Mouse (Mus musculus) right cerebral cortex, postnatal 25 days (tissue): ENCODE results near the gene Caprin2.
"Not testable (repeated sequence)": the region's sequence is repeated elsewhere in the genome, so short reads cannot be mapped to it uniquely, and the experiment has no call there.

Experiments used
- DNase-seq: peaks from one replicate; pipeline ENCODE4 v3.0.0; 2022

The Caprin2 gene

DNA sequence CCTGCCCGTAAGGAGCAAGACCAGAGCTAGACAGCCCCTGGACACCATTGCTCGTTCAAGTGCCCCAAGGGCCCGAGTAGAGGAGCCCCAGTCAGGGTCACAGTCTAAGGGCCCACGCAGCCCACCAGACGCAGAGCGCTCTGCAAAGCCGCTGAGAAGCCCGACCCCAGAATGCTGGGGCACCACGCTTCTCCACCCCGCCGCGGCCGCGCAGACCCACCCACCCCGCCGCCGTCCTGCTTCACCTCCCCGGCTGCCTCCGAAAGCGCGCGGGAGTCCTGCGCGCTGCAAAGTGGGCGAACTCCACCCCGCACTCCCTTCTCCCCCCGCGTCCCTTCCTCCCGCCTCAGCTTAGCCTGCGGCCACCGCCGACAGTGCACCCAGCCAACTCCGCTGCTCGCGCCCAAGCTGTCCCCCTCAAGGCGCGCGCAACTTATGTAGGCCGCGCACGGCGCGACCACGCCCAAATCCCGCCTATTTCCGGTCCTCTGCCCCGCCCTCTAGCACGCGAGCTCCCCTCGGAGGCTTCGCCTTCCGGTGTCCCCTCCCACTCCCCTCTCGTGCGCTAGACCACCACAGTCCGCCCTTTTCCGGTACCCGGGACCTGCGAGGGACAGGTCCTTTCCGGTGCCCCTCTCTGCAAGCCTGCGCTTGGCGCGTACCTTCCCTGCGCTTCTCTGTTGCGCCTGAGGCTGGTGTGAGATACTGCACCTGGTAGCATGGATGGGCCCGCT lies at the start of gene Caprin2:
TSS of gene Caprin2 (minus strand) at position 465 of the 734 bp plus-strand sequence.
- DNase-seq = peak; percentile 91

DNA sequence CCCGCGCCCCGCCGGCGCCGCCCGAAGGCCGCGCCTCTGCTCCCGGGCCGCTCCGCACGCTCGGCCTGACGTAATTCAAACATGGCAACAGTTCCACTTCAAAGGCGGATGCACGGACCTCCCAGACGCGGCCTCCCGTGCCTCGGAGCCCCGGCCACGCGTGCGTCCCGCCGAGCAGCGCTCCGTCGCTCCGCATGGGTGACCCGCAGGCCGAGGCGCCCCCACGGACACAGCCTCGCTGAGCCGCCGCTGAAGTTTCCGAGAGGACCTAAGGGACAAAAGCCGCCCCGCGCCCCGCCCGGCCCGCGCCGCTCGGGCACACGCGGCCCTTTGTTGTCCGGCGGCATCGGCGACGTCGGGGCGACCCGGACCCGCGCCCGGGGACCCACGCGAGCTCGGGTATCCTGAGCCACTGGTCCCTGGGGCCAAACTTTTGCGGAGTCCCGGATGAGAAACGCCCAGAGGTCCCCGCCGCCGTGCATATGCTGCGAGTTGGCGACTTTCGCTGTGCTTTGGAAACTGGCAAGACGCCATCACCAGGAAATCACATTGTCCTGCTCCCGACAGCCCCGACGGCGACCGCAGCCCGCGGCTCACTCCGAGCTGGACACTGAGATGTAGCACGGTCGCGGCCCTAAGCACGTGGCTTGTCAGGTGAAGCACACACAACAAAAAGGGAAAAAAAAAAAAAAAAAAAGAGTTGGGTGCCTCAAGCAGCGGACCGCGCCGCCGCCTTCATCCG lies 48.9 kb upstream of the Caprin2 start:
- peak; percentile 11 for DNase-seq

DNA sequence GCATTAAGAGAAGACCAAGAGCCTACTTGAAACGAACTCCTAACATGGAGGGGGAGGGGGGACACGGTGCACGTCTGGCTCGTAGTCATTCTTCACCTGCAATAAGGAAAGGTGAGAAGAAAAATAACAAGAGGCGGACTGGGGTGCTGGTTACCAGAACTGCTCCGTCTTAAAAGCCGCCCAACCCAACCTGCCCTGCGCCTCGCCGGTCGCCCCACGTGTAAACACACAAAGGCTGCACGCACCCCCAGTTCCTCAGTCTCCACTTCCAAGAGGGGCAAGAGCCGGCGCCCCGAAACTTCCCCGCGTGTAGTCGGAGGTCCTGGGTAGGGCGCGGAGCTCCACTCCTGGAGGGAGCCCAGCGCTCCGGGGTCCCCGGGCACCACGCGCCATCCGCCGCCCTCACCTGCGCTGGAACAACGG lies 48.3 kb upstream of the Caprin2 start:
- DNase-seq = no peak

DNA sequence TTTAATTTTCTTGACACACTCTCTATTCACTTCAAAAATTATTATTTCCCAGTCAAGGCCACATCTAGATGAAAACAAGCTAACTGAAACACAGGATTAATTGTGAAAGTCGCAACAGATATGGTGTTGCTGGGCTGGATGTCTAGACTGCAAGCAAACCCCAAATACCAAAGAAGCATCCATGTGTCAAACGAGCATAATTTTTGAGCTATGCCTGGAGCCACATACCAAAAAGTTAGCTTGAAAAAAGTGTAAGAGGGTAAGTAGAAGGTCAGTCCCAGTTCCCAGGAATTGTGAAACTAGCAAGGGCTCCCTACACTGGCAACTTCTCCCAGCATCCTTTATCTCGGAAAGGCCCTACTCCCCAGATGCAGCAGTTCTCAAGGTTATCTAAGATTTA lies 47.7 kb upstream of the Caprin2 start:
- no peak for DNase-seq

DNA sequence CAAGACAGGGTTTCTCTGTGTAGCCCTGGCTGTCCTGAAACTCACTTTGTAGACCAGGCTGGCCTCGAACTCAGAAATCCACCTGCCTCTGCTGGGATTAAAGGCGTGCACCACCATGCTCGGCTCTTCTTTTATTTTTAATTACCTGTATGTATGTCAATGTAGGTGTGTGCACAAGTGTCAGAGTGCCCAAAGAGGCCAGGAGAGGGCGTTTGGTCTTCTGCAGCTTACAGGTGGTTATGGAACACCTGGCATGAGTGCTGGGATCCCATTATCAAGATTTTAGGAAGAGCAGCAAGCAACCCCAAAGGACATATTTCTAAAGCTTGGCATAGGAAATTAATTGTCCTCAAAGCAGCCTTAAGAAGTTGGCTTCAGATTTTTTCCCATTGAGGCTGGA lies 46.4 kb upstream of the Caprin2 start:
- no peak for DNase-seq

DNA sequence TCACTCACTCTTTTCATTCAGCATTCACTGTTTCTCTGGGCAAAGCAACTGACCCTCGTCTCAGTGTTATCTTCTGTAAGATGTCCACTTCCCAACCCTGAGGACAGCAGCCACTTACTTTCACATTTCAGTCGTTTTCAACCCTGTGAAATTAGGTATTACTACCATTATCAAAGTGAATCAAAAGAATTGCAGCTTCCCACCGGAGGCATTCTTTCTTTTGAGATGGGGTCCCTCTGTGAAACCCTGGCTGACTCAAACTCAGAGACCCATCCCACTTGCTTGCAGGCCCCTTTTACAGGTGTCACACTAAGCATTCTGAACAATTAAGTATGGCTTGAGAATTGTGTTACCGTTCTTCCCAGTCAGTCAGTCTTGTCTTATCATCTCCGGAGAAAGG lies 45.8 kb upstream of the Caprin2 start:
- DNase-seq = no peak

DNA sequence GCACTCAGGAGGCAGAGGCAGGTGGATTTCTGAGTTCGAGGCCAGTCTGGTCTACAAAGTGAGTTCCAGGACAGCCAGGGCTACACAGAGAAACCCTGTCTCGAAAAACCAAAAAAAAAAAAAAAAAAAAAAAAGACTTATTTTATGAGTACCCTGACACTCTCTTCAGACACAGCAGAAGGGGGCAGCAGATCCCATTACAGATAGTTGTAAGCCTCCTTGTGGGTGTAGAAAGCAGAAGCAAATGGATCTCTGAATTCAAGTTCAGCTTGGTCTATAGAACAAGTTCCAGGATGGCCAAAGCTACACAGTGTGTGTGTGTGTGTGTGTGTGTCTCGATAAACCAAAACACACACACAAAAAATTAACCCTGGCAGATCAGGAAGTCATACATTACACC lies 44.3 kb upstream of the Caprin2 start:
- not testable (repeated sequence) for DNase-seq

DNA sequence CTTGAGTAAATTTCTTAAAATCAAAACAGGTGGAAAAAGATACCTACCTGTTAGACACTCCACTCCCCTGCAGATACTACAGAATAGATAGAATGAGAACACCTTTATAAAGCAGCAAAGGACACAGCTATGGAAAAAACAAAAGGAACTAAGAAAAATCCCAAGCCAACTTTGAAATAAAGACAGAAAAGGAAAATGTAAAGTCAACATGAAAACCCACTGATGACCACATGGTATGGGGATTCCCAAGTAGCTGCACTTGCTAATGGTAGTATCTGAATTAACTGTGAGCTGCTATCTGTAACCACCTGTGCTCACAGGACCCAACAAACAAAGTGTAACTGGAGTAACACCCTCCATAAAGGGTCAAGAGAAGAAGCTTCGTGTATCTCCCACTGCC lies 41.7 kb upstream of the Caprin2 start:
- no peak for DNase-seq

DNA sequence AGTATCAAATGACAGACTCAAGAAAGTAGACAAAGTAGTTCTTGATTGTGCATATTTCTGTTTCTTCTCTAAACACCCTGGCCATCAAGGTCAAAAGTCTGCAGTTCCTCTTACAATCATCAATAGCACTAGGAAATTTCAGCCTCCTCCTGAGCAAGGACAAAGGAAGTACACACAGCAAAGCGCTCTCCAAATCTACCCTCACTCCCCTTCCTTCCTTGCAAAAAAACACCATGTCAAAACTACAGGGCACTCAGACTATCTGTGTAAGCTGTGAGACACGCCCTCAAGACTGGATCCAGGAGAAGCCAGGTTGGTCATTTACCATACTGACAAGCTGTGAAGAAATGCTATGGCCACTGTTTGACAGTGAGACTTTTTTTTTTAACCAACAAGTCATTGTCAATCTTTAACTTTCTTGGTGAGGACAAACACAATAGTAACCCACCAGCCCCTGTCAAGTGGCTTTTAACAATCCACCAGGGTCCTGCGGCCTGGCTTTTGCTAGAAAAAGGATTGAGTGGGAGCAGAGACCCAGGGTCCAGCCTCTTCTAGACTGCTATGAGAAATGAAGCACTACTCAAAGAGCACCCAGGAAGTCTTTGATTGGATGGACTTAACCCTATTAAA lies 39.0 kb upstream of the Caprin2 start:
- DNase-seq = no peak

DNA sequence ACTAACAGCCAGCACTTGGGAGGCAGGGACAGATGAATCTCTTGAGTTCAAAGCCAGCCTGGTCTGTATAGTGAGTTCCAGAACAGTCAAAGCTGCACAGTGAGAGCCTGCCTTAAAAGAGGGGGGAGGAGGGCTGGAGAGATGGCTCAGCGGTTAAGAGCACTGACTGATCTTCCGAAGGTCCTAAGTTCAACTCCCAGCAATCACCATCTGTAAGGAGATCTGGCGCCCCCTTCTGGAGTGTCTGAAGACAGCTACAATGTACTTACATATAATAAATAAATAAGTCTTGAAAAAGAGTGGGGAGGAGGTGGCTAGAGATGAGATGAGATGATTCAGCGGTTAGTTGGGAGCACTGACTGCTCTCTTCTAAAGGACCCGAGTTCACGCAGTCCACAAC lies 35.2 kb upstream of the Caprin2 start:
- DNase-seq = no peak

DNA sequence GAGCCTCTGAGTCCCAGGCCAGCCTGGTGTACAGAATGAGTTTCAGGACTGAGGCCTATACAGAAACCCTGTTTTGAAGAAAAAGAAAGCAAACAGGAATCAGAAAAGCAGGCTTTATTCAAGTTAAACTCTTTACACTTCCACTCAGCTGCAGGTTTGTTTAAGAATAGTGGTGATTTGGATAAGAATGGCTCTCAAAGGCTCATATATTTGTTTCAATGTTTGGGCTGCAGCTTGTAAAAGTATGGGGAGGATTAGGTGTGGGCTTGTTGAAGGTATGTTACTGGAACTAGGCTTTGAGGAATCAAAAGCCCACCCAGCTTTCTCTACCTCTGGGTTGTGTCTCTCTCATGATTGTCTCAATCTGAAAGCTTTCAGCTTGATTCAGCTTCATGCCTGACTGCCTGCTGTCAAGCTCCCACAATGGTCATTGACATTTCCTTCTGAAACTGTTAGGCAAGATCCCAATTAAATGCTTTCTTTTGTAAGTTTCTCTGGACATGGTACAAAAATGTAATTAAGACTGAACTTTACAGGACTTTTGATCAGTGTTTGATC lies 22.9 kb upstream of the Caprin2 start:
- DNase-seq = no peak

DNA sequence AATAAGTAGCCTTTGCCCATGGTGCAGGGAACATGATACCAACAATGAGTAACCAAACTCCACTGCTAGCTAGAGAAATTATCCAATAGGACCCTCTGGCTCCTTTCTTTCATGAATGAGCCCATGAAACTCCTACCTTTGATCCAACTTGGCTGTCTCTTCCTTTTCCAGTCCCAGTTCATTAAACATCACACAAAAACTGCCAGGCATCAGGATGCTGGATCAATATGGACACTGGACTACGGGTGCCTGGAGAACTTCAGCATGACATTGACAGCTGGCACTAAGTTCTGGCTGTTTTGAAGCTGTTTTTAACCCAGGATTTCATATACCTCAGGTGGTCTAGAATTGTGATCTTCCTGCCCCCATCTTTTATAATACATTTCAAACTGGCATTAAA lies 21.6 kb upstream of the Caprin2 start:
- DNase-seq = no peak

DNA sequence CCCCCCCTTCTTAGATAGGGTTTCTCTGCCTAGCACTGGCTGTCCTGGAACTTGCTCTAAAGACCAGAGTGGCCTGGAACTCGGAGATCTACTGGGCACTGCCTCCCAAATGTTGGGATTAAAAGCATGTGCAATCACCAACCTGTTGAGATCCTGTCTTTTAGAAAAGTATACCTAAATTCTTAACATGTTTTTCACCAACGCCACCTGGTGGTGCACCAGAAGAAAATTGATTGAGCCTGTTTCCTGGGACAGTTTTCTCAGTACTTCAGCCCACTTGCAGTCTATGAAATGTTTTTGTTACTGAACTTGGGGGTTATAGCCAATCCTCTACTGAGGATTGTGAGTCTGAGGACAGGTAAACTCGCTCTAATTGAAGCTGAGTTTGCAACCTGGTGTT lies 20.8 kb upstream of the Caprin2 start:
- DNase-seq = no peak

DNA sequence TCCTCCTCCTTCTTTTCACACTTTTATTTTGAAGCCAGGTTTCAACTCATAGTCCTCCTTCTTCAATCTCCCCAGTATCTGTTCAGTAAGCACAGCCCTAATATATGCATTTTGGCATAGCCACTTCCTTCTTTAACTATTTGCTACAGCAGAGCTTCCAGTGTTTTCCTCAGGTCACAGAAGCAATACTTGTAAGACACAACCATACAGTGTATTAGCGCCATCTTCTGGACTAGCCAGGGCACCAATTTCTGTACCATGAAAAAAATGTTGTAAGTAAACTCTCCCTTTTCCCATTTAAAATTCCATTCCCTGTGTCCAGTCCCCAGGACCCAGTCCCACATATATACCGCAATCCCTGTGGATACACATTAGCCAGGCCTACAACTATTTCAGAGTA lies 17.9 kb upstream of the Caprin2 start:
- DNase-seq = no peak

DNA sequence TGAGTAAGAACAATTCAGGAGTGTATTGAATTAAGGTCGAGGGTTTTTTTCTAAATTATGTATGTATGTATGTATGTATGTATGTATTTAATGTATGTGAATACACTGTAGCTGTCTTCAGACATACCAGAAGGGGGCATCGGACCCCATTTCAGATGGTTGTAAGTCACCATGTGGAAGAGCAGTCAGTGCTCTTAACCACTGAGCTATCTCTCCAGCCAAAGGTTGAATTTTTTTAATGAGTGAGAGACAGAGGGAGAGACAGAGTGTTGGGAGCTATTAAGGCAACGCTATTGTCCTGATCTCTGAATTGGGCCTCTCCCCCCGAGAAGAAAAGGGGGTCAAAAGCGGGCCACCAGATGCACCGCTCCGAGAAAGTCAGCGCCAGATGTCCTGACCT lies 15.9 kb upstream of the Caprin2 start:
- not testable (repeated sequence) for DNase-seq

DNA sequence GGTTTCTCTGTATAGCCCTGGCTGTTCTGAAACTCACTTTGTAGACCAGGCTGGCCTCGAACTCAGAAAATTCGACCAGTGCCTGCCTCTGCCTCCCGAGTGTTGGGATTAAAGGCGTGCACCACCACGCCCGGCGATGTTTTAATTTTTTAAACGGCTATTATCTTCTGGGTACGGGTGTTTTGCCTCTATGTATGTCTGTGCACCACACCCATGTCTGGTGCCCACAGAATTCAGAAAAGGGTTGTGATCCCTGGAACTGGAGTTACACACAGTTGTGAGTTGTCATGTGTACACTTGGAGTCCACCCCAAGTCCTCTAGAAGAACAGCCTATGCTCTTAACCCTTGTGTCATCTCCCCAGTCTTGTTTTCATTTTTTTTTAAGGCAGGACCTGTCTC lies 10.9 kb upstream of the Caprin2 start:
- DNase-seq = no peak

DNA sequence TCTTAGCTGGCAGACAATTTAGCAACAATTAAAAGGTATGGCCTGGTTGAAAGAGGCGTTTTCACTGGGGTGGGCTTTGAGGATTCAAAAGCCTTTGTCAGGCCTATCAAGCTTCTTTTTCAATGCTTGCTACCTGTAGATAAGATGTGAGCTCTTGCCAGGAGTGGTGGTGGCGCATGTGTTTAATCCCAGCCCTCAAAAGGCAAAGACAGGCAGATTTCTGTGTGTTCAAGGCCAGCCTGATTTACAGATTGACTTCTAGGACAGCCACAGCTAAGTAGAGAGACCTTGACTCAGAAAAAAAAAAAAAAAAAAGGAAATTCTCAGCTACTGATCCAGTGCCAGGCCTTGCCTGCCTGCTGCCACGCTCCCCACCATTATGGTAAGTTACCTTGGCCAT lies 6.7 kb upstream of the Caprin2 start:
- DNase-seq = no peak

DNA sequence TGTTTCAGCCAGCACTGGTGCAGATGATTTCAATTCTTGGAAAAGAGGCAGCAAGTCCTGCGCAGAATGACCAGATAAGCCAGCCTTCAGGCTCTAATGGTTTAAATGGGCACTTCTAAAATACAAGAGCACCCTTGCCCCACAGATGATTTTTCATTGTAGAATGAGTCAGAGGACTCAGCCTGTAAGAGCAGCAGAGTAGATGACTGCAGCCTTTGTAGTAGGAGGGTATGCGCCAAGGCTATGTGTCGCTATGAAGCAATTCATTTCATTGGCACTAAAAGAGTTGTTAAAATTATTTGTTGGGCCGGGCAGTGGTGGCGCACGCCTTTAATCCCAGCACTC lies 442 bp upstream of the Caprin2 start:
- DNase-seq = no peak

DNA sequence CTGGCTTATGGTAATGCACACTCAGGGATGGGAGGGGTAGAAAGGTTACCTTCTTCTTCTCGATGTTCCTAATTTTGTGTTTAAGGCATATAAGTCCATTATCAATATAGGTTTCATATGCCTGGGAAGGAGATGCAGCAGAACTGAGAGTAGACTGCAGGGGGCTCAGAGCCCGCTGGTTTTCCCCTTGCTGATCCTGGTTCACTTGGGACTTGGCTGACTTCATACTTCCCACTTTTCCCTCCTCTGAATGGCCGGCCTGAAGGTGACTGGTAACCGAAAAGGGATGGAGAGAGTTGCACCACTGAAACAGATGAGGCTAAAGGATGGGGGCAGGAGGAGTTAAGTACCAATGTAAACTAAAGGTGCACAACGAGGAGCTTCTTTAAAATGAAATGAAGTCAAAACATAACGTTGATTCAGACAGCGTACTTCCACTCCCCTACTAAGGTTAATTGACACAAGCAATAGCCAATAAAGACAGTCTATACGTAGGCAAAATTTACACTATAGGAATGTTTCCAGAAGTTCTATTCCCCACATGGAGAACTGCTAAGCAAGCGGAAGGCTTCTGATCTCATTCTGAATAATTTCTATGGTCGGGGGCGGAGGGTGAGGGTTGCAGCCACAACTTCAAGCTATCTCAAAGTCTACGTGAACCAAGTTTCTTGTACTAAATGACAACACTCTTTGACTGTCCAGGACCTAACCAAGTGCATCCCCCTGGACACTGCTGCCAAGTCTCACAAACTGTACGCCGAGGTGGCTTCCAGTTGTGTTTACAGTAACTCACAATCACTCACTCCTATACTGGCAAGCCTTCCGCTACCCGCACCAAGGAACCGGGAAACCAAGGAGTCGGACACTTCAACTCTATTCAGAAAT lies 907 bp downstream of the Caprin2 start:
- no peak for DNase-seq

DNA sequence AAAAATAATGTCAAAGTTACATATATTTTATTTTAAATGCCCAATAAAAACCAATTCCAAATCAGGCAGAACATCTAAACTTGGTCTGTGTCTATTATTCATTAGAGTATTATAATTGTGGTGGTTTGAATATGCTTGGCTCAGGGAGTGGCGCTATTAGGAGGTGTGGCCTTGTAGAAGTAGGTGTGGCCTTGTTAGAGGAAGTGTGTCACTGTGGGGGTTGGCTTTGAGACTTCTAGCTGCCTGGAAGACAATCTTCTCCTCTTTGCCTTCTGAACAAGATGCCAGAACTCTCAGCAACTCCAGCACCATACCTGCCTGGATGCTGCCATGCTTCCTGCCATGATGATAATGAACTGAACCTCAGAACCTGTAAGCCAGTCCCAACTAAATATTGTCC lies 22.1 kb downstream of the Caprin2 start:
- no peak for DNase-seq

DNA sequence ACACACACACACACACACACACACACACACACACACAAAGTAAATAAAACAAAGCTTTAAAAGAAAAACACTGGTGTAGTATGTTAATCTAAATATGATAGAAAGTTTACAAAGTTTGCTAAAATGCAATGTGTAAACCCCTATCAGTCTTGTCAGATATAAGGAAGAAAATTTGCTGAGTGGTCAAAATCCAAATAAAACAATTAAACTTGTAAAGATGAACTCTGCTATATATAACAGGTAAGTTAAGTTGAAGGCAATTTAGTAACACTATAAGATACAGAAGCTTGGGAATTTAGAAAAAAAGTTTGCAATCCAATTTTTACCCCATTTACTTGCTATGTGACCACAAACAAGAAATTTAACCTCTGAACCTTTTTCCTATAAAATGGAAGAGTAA lies 50.4 kb downstream of the Caprin2 start:
- no peak for DNase-seq

DNA sequence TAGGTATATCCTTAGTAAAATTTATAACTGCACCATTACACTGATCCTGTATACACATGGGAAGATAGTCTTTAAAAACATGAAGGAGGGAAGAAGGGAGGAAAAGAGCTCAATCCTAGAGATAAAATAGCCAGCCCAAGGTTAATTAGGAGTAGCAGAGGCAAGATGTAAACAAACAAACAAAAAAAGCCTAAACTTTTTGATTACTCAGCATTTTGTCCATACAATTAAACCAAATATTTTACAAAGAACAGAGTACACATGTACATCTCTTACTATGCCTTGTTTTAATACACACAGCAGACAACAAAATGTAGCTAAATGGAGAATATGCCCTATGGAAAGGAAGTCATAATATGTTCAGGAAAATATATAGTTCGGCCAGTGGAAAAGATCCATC lies 54.3 kb downstream of the Caprin2 start:
- DNase-seq = no peak

DNA sequence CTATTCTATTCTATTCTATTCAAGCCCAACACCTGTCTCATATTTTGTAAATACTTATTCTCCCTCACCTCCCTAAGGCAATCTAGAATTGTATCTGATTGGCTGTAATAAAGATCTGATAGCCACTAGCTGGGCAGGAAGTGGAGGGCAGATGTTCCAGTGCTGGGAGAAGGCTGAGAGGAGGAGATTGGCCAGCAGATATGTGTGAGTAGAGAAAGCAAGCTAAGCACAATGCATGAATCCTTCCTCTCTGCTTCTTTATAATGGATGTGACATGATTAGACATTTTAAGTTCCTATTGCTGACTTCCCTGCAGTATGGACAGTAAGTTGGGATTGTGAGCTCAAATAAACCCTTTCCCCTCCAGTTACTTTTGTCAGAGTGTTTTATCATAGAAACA lies 57.6 kb downstream of the Caprin2 start:
- DNase-seq = no peak
